Mouse (Mus musculus): Measurements from ENCODE around the gene Ptpn23.
"Not testable (repeated sequence)": the region's sequence is repeated elsewhere in the genome, so short reads cannot be mapped to it uniquely, and the experiment has no call there.

Gene Ptpn23

DNA sequence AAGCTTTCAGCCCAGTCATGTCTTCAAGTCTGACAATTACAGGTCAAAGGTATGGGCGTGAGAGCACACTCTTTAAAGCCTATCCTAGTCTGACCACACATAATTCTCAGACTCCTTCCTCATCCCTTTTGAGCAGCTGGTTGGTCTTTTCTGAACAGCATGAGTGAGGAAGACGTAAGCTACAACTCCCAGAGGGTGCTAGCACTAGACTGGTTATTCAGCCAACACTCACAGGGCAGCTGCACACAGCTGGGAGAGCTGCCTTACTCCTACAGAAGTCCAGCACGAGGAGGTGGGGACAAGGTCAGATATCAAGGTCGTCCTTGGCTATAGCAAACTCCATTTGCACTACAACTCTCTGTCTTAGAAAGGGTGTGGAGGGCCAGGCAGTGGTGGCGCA, 7.4 kb downstream of the Ptpn23 start:
- no peaks in the 10 kb centered on the region for H3K9me3 ChIP-seq (ENCODE audit: low read length)
- TF ChIP-seq CTCF (conservative IDR thresholded peaks at IDR 0.05; ENCODE audit: low read length) (no peak), NANOG (IDR thresholded peaks at IDR 0.05; ENCODE audit: borderline replicate concordance, low read length) (no peak), POU5F1 (IDR thresholded peaks at IDR 0.05; ENCODE audit: borderline replicate concordance, low read length) (no peak)

DNA sequence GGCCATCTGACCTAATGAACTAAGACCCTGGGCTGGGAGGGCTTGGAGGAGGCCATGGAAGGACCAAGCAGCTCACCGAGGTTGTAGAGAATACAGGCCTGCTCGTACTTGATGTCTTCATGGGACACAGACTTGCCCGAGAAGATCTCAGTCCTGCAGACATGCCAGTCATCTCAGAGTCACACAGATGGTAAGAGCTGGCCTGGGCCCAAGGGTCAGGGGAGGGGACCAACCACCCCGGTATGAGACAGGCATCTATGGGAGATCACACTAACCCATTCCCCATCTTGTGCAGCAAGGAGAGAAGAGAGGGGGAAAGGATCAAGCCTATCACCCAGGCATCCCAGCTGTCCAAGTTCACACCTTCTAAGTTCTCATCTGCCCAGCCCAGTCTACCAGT, 14.7 kb downstream of the Ptpn23 start:
- no peak overlapping the region for H3K4me3 ChIP-seq (replicated peaks; ENCODE audit: low read length)
- H3K9me3 ChIP-seq (ENCODE audit: low read length) = no peaks in the 10 kb centered on the region
- peaks cover 14% of the 10 kb centered on the region for H3K4me1 ChIP-seq (replicated peaks; ENCODE audit: low read depth, low read length)
- TF ChIP-seq CTCF (conservative IDR thresholded peaks at IDR 0.05; ENCODE audit: low read length) = no peak
- no peak for TF ChIP-seq NANOG (IDR thresholded peaks at IDR 0.05; ENCODE audit: borderline replicate concordance, low read length)
- no peak for TF ChIP-seq POU5F1 (IDR thresholded peaks at IDR 0.05; ENCODE audit: borderline replicate concordance, low read length)
- H3K36me3 ChIP-seq (ENCODE audit: insufficient read depth, low read length) = peaks cover 96% of the 10 kb centered on the region
- no peaks in the 10 kb centered on the region for H3K27me3 ChIP-seq (ENCODE audit: insufficient read depth, low read length)

More for the DNA sequence above, 7.4 kb downstream of the Ptpn23 start:
- peaks cover 62% of the 10 kb centered on the region for H3K4me1 ChIP-seq (replicated peaks; ENCODE audit: low read depth, low read length)
- no peaks in the 10 kb centered on the region for H3K27me3 ChIP-seq (ENCODE audit: insufficient read depth, low read length)
- H3K36me3 ChIP-seq (ENCODE audit: insufficient read depth, low read length) = peaks cover 65% of the 10 kb centered on the region
- no peak overlapping the region for H3K4me3 ChIP-seq (replicated peaks; ENCODE audit: low read length)

DNA sequence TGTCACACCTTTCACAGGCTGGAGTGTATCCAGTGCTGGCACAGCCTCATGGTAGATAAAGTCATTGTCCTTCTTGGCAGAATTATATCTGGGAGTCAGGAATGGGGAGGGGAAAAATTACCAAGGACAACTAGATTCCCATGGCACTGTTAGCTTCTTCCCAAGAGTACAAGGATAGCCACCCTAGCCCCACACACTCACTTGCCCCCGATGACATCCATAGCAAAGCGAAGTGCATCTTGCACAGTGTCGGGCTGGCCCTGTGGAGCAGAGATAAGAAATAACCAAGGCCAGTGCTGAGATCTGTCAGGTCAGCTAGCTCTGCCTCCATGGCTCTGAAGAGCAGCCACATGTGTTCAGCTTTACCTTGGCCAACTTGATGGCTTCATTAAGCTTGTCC, 17.2 kb downstream of the Ptpn23 start:
- Histone ChIP-seq H3K4me3 (replicated peaks; ENCODE audit: low read length) (no peak overlapping the region), H3K27me3 (ENCODE audit: insufficient read depth, low read length) (no peaks in the 10 kb centered on the region), H3K36me3 (ENCODE audit: insufficient read depth, low read length) (peaks cover 95% of the 10 kb centered on the region), H3K9me3 (ENCODE audit: low read length) (no peaks in the 10 kb centered on the region), H3K4me1 (replicated peaks; ENCODE audit: low read depth, low read length) (peaks cover 24% of the 10 kb centered on the region)
- TF ChIP-seq CTCF (conservative IDR thresholded peaks at IDR 0.05; ENCODE audit: low read length) (no peak), NANOG (IDR thresholded peaks at IDR 0.05; ENCODE audit: borderline replicate concordance, low read length) (no peak), POU5F1 (IDR thresholded peaks at IDR 0.05; ENCODE audit: borderline replicate concordance, low read length) (no peak)

DNA sequence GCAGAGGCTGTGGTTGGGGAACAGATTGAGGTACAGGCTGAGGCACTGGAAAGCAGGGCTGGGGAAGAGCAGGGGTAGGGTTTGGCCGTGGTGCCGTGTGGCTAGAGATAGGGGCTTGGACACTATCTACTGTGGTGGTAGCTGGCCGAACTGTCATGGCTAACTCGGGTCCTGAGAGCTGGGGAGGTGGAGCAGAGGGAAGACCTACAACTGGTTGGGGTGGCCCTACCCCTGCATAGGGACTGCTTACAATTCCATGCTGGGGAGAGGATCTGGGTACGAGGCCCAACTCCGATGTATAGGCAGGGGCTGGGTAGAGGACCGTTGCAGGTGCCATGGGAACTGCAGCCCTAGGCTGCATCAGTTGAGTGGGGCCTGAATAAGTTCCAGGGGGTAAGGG, 20.0 kb downstream of the Ptpn23 start:
- Histone ChIP-seq H3K27me3 (ENCODE audit: insufficient read depth, low read length) (peaks cover 2% of the 10 kb centered on the region; the same call in 1 of the 2 replicates), H3K36me3 (ENCODE audit: insufficient read depth, low read length) (peaks cover 99% of the 10 kb centered on the region), H3K4me3 (replicated peaks; ENCODE audit: low read length) (no peak overlapping the region), H3K9me3 (ENCODE audit: low read length) (no peaks in the 10 kb centered on the region), H3K4me1 (replicated peaks; ENCODE audit: low read depth, low read length) (peaks cover 25% of the 10 kb centered on the region)
- no peak for TF ChIP-seq CTCF (conservative IDR thresholded peaks at IDR 0.05; ENCODE audit: low read length)
- no peak for TF ChIP-seq POU5F1 (IDR thresholded peaks at IDR 0.05; ENCODE audit: borderline replicate concordance, low read length)
- TF ChIP-seq NANOG (IDR thresholded peaks at IDR 0.05; ENCODE audit: borderline replicate concordance, low read length) = no peak

DNA sequence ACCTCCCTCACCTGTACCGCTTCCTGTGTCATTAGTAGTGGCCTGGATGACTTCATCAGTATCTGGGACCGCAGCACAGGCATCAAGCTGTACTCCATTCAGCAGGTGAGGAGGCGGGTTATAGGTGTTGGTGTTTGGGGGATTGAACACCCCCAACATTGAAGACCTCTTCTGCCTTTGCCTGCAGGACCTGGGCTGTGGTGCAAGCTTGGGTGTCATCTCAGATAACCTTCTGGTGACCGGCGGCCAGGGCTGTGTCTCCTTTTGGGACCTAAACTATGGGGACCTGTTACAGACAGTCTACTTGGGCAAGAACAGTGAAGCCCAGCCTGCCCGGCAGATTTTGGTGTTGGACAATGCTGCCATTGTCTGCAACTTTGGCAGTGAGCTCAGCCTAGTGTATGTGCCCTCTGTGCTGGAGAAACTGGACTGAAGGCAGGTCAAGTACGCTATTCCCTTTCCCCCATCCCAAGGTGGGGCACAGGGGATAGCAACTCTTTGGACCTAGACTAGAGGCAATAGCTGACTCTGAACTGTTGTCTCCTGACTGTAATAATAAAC, 23.6 kb downstream of the Ptpn23 start:
- no peak overlapping the region for H3K4me3 ChIP-seq (replicated peaks; ENCODE audit: low read length)
- peaks cover 83% of the 10 kb centered on the region for H3K36me3 ChIP-seq (ENCODE audit: insufficient read depth, low read length)
- H3K27me3 ChIP-seq (ENCODE audit: insufficient read depth, low read length) = peaks cover 30% of the 10 kb centered on the region
- no peak for TF ChIP-seq NANOG (IDR thresholded peaks at IDR 0.05; ENCODE audit: borderline replicate concordance, low read length)
- TF ChIP-seq CTCF (conservative IDR thresholded peaks at IDR 0.05; ENCODE audit: low read length) = no peak
- TF ChIP-seq POU5F1 (IDR thresholded peaks at IDR 0.05; ENCODE audit: borderline replicate concordance, low read length) = no peak
- peaks cover 35% of the 10 kb centered on the region for H3K4me1 ChIP-seq (replicated peaks; ENCODE audit: low read depth, low read length)
- no peaks in the 10 kb centered on the region for H3K9me3 ChIP-seq (ENCODE audit: low read length)

DNA sequence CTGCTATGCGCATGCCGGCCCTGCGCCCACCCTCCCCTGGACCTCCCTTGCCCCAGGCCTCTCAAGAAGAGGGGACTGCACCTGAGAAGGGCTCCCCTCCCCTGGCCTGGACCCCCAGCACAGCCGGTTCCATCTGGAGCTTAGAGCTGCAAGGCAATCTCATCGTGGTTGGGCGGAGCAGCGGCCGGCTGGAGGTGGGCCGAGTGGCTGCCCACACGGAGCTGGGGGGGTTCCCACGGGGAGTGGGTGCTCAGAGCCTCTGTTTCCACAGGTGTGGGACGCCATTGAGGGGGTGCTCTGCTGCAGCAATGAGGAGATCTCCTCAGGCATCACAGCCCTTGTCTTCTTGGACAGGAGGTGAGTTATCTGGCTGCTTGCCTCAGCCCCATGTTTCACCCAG, 26.7 kb downstream of the Ptpn23 start:
- TF ChIP-seq CTCF (conservative IDR thresholded peaks at IDR 0.05; ENCODE audit: low read length) (no peak), NANOG (IDR thresholded peaks at IDR 0.05; ENCODE audit: borderline replicate concordance, low read length) (no peak), POU5F1 (IDR thresholded peaks at IDR 0.05; ENCODE audit: borderline replicate concordance, low read length) (no peak)
- H3K9me3 ChIP-seq (ENCODE audit: low read length) = no peaks in the 10 kb centered on the region
- H3K27me3 ChIP-seq (ENCODE audit: insufficient read depth, low read length) = peaks cover 33% of the 10 kb centered on the region
- peak overlapping the region; percentile 72 for H3K4me3 ChIP-seq (replicated peaks; ENCODE audit: low read length)
- peaks cover 81% of the 10 kb centered on the region for H3K36me3 ChIP-seq (ENCODE audit: insufficient read depth, low read length)
- H3K4me1 ChIP-seq (replicated peaks; ENCODE audit: low read depth, low read length) = peaks cover 35% of the 10 kb centered on the region

DNA sequence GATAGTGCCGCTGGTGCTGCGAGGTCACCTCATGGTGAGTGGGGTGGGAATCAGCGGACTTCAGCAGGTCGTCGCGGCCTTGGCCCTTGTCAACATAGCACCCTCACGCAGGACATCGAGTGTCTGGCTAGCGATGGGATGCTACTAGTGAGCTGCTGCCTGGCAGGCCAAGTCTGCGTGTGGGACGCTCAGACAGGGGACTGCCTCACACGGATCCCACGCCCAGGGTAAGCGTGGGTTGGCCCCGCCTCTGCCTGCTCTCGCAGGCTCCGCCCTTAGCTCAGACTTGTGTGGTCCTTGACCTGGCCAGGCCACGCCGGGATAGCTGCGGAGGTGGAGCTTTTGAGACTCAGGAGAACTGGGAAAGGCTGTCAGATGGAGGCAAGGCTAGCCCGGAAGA, 27.4 kb downstream of the Ptpn23 start:
- Histone ChIP-seq H3K4me1 (replicated peaks; ENCODE audit: low read depth, low read length) (peaks cover 29% of the 10 kb centered on the region), H3K4me3 (replicated peaks; ENCODE audit: low read length) (peak overlapping the region; percentile 72), H3K36me3 (ENCODE audit: insufficient read depth, low read length) (peaks cover 81% of the 10 kb centered on the region), H3K27me3 (ENCODE audit: insufficient read depth, low read length) (peaks cover 33% of the 10 kb centered on the region), H3K9me3 (ENCODE audit: low read length) (no peaks in the 10 kb centered on the region)
- TF ChIP-seq POU5F1 (IDR thresholded peaks at IDR 0.05; ENCODE audit: borderline replicate concordance, low read length) (no peak), CTCF (conservative IDR thresholded peaks at IDR 0.05; ENCODE audit: low read length) (no peak), NANOG (IDR thresholded peaks at IDR 0.05; ENCODE audit: borderline replicate concordance, low read length) (no peak)

DNA sequence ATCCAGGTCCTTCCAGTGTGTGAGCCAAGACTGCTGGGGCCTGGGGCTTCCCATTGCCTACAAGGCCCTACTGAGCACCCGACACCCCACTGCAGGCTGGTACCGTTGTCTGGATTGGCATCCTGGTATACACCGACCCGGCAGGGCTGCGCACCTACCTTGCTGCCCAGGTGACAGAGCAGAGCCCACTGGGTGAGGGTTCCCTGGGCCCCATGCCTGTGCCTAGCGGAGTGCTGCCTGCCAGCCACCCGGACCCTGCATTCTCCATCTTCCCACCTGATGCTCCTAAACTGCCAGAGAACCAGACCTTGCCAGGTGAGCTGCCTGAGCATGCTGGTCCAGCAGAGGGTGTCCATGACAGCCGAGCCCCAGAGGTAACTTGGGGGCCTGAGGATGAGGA, 28.7 kb downstream of the Ptpn23 start:
- Histone ChIP-seq H3K4me1 (replicated peaks; ENCODE audit: low read depth, low read length) (peaks cover 26% of the 10 kb centered on the region), H3K9me3 (ENCODE audit: low read length) (no peaks in the 10 kb centered on the region), H3K27me3 (ENCODE audit: insufficient read depth, low read length) (peaks cover 33% of the 10 kb centered on the region), H3K4me3 (replicated peaks; ENCODE audit: low read length) (no peak overlapping the region), H3K36me3 (ENCODE audit: insufficient read depth, low read length) (peaks cover 76% of the 10 kb centered on the region)
- TF ChIP-seq POU5F1 (IDR thresholded peaks at IDR 0.05; ENCODE audit: borderline replicate concordance, low read length) (no peak), NANOG (IDR thresholded peaks at IDR 0.05; ENCODE audit: borderline replicate concordance, low read length) (no peak), CTCF (conservative IDR thresholded peaks at IDR 0.05; ENCODE audit: low read length) (no peak)

DNA sequence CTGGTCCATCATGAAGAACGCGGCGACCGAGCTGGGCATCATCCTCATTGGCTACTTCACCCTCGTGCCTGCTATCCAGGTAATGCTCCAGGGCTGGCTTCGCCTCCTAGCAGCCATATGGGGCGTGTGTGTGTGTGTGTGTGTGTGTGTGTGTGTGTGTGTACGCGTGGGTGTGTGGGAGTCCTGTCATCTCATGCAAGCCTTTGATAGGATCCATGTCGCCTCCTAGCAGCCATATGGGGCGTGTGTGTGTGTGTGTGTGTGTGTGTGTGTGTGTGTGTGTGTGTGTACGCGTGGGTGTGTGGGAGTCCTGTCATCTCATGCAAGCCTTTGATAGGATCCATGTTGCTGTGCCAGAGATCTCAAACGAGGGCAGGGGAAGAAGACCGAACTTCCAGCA, 30.4 kb downstream of the Ptpn23 start:
- peaks cover 27% of the 10 kb centered on the region for H3K27me3 ChIP-seq (ENCODE audit: insufficient read depth, low read length)
- H3K4me3 ChIP-seq (replicated peaks; ENCODE audit: low read length); H3K9me3 ChIP-seq (ENCODE audit: low read length): not testable (repeated sequence)
- peaks cover 26% of the 10 kb centered on the region for H3K4me1 ChIP-seq (replicated peaks; ENCODE audit: low read depth, low read length)
- peaks cover 76% of the 10 kb centered on the region for H3K36me3 ChIP-seq (ENCODE audit: insufficient read depth, low read length)
